Mouse (Mus musculus) spleen, postnatal 14 days (tissue): ENCODE results near the gene Tnrc6a.
"Not testable (repeated sequence)": the region's sequence is repeated elsewhere in the genome, so short reads cannot be mapped to it uniquely, and the experiment has no call there.

Source experiments
- DNase-seq, 2 experiments: peaks; one replicate each; pipeline ENCODE4 v3.0.0; 2021 to 2022; ENCODE audit warnings: low spot score in 2 of 2

Gene Tnrc6a

DNA sequence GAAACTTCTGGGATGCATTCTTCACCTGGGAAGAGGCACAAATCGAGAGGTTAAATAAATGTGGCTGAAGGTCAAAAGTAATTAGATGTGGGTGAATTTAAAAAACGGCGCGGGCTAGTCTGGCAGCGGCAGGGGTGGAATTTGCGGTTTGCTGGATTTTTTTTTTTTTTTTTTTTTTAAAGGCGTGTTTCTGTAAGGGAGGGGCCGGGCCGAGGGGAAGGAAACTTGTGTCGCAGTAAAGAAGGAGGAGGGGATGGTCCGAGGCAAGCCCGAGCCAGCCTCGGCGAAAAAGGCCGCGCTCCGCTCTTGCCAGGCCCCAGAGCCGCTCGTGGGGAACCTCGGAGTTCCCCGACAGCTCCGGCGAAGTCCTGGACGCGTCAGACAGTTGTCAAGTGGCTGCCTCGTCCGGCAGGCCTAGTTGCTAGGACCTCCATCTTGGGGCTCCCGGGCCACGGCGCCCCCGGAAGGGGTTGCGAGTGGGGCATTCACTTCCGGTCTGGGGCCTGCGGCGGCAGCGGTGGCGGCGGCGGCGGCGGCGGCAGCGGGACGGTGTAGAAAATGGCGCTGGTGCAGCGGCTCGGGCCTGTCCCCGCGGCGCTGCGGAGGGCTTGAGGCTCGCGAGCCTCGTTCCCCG lies at the start of gene Tnrc6a:
Gene Tnrc6a, plus strand, starts transcription at position 221 of the 634 bp plus-strand sequence.
- DNase-seq = peak; percentile 80 to 90

DNA sequence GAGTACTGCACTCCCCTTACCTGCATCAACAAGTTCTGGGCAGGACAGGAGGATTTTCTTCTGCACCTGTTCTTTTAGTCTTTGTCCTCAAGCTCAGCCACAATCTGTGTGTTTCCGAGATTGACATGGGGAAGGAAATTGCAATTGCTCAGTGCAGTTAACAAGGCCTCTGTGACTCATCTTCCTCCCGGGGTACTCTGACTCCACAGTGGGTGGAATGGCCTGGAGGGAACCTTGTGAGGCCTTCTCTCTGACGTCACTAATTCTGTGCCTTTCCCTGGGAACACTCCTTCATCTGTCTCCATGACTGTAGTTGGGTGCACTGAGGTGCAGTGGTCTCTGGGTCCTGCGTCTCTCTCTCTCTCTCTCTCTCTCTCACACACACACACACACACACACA lies 41.4 kb upstream of the Tnrc6a start:
- no peak for DNase-seq

DNA sequence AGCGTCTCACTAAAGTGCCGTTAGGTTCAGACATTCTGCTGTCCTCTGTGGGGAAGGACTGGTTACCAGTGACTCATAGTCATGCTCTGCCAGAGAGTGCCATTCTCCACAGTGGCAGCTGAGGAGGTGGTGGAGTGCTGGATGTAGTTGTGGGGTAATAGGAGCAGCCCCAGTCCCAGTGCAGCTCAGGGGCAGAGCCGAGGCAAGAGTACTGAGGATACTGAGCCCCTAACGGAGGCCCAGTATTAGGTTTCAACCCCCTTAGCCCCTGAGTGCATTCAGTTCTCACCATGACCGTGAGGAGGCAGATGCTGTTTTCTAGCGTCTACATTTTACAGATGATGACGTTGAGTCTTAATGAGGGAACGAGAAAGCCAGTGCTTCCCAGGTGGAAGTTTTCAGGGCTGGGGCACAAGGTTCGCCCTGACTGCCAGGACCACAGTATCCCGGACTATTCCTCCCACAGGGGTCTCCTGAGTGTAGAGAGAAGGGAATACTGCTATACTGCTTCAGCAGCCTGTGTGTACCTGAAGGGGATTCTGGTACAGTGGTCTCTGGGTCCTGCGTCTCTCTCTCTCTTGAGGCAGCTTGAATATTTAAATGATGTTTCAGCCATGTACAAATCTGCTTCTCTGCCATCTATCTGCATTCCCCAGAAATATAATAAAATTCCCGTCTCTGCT lies 40.1 kb upstream of the Tnrc6a start:
- DNase-seq = no peak

DNA sequence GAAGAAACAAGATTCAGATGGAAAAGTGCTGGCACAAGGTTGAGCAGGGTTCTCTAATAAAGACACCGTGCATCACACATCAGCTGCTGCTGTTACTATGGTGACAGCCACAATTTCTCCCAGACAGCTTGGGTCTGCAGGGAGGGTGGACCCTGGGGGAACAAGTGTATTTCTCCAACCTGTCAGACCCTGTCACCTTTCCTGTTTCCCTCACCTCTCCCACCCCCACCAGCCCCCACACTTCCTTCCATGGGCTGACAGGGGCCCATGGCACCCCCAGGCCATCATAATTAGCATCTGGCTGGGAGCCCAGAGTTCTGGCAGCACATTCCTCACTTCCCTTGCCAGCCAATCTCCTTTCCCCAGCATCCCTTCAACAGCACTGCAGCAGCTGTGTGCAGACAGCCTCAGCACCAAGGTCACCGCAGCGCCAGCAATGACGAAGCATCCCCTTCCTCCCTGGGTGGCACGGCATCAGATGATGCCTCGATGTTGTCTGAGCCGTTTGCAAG lies 39.4 kb upstream of the Tnrc6a start:
- DNase-seq = no peak

DNA sequence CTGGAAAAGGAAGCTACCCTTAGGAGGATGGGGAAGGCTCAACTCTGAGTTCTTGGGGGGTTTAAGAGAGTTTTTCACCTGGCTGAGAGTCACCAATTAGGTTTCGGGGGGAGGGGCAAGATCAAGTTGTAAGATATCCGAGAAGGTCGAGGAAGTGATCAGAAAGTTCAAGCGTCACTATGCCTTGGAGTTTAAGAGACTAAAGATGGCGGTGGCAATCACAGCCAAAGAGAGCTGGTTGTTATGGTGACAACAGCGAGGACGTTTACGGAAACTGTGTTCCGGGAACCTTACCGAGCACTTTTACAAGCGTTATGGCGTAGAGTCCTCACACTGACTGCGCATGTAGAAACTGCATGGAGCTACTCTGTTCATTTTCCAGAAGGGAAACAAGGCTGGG lies 39.0 kb upstream of the Tnrc6a start:
- DNase-seq = no peak

DNA sequence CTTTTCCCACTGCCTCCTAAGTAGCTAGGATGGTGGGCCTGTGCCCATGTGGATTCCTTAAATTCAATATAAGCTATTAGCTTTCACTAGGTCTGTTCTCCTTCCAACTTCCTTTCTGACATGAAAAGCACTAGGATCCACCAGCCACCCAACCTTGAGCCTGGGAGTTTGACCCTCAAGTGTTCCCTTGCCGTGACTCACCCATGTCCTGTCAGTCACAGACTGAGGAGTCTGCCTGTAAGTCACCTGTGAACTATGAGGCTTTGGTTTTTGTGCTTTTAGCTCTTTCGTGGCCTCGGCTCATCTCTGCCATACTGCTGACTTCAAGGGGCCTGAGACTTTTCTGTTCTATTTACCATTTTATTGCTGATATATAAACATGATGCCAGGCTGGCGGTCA lies 34.8 kb upstream of the Tnrc6a start:
- no peak for DNase-seq

DNA sequence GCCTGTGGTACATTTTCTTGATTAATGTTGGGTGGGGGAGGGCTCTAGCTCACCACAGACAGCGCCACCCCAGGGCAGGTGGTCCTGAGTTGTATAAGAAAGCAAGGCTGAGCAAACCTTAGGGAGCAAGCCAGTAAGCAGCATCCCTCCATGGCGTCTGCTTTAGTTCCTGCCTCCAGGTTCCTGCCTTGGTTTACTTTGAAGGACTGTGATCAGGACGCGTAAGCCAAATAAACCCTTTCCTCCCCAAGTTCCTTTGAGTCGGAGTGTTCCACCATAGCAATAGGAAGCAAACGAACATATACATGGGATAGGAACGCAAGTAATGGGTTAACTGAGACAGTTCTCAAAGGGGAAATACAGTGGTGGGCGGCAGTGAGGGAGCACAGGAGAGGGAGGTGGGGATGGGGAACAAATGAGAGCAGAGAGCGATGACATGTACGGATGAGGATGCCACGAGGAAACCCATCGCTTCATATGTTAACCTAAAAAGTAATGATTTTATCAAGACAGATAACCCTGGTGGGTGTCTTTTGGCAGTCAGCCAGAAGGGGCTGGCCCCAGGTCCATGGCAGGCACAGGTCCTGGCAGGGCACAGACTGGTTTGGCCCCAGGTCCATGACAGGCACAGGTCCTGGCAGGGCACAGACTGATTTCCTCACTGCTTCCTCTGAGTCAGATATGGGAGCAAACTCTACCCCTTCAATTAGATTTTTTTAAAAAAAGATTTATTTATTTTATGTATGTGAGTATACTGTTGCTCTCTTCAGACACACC lies 27.2 kb upstream of the Tnrc6a start:
- DNase-seq = no peak

DNA sequence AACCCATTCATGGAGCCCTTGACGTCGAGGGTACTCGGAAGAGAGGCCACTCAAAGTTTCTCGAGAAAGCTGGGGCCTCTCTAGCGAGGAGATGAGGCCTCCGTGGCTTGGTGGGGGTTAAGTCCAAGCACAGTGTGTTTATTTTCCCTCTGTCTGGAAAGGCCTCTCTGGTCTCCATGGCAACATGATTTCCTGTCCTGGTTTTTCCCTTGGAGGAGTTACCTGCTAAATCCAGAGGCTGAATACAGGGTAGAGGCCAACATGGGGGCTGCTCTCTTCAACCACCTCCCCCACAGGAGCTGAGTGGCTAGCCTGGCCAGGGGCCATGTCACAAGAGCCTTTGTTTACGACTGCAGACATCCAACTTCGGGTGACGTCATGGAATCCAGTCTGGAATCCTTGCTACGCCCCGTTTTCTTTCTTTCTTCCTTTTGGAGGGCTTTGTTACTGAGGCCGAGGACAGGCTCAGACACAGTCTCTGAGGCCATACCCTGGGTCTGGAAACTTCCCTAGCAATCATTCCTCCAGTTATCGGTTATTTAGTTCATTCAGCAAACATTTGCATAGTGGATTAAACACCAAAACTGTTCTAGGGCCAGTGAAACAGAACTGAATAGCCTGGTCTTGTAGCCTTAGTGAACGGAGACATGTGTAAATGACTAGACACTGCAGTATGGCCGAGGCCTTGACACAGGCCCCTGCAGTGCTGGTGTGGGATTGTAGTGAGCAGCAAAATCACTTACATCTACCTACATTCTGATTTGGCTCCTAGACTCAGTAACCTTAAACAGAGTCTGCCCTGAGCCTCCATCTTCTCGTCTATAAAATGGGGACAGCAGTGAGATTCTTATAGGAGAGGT lies 25.6 kb upstream of the Tnrc6a start:
- no peak for DNase-seq

DNA sequence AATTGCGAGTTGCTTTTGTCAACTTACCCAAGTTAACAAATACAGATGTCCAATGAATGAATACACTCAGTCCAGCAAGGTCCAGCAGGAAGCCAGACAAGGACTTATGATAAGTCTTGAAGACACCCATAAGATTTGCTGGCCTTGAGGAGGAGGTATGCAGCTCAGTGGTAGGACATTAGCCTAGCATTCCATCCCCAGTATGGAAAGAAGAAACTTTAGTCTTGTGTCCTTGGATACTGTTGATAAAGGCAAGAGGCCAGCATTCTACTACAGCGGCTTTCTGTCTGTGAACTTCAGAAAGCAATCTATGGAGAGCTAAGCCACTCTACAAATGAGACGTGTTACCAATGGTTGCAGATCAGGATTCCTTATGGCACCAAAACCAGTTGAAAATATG lies 22.4 kb upstream of the Tnrc6a start:
- no peak for DNase-seq

DNA sequence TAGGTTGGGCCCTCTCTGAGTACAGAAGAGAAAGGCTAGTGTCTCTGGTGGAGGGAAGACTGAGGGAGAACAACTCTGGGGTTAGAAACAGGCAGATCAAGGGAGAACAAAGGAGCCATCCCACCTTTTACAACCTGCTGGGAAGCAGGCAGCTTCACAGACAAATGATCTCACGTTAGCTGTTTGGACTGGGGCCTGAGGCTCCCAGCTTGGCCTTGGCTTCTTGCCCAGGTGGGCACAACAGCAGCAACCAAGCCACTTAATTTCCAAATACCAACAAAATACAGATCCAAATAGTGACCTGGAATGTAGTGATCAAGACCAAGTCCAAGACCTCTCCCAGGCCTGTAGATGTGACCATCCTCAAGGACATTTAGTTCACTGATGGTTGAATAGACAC lies 18.3 kb upstream of the Tnrc6a start:
- not testable (repeated sequence) for DNase-seq

DNA sequence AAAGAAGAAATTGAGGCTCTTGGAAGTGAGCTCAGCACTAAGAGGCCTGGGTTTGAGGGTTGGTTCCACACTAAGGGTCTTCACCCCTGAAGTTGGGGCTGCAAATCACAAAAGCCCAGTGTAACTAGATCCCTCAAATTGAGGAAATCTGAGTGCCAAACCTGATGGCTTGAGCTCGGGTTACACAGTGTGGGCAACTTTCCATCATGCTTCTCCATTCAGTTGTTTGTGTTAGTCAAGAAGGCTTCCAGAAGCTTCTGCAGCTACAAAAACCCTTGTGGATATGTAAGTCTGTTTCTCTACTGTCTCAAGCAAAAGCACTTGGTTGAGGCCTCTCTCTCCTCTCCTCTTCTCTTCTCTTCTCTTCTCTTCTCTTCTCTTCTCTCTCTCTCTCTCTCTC lies 17.8 kb upstream of the Tnrc6a start:
- DNase-seq = no peak

DNA sequence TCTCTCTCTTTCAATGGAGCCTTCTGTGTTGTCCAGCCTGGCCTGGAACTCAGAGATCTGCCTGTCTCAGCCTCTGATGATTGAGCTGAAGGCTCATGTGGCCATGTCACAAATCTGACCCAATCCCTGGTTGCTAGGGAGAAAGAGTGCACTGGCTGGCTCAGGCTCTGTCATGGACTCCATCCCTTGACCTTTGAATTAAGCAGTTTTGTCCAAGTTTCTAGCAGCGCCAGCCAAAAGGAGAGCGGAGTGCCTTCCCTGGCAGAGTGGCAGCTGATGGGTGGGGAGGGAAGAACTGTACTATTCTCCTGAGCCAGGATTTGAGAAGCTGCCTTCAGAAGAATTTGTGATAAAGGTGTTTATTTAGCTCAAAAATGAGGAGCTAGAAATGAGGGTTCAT lies 17.4 kb upstream of the Tnrc6a start:
- no peak for DNase-seq

DNA sequence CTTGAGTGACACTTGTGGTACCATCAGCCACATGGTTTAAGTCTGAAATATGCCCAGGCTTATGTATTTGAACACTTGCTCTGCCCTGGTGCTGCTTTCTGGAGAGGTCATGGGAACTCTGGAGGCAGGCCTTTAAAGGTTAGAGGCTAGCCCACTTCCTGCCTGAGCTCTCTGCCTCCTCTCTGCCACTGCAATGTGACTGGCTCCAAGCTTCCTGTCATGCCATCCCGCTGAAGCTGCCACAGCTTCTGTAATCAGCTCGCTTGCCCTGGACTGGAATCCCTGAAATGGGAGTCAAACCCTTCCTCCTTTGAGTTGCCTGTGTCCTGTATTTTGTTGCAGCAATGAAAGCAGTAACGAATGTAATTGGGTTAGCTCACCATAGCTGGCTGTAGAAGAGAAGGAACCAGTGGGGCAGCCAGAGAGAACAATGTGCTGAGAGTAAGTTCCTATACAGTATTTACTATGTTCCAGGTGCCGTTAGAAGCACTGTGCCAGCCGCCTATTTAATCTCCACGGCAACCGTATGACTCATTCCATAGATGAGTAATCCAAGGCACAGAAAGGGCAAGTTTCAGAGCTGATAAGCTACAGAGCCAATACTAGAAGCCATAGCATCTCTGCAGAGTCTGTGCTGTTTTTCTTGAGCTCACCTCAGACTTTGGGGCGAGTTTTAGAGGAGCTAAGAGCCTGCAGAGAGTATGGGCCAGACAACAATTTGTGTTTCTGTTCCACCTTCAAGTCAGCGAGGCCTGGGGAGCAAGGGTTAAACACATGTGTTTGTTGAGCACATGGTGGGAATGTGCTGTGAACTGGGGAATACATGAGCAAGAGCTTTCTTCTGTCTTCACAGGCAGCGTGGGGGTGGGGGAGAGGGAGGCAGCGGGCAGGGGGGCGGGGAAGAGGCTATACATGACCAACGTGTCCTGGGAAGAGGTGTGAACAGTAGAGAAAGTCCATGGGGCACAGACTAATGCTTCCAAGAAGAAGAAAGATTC lies 15.3 kb upstream of the Tnrc6a start:
- no peak for DNase-seq

DNA sequence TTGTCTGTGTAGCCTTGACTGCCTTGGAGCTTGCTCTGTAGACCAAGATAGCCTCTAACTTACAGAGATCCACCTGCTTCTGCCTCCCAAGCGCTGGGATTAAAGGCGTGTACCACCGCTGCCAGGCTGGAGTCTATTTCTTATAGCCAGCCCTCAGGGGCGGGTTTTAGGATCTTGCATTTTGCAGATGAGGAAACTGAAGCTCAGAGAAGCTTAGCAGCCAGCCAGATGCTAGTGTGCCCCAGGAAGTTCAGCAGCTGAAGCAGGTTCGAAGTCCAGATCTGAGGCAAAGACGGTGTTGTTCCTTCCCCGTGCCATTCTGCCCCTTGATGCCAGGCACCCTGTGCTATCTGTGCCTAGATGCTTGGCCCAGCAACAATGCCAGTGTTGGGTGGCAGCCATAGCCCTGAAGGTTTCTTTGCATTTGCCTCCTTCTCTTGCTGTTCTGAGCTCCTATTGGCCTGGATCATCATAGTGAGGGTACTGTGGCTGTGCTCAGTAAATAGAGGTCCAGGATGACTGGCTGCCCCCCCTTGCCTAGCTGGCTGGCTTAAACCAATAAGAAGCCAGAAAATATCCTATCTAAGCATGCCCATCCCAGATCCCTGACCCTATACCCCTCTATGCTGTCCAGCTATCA lies 14.2 kb upstream of the Tnrc6a start:
- DNase-seq = no peak

DNA sequence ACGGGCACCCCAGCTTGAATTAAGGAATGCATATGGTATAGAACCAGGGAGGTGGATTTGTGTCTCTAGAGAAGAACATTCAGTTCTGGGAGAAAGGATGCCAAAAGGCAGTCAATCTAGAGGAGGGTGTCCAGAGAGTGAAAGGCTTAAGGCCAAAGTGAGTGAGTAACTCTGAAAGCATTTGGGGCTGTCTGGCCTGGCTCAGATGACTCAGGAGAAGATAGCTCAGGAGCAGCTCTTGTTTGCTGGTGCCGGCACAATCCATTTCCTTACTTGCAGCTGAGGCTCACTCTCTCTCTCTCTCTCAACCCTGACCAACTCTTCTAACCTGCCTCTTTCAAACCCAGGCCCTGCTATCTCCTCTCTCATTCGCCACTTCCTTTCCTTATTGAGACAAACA lies 13.6 kb upstream of the Tnrc6a start:
- no peak for DNase-seq

DNA sequence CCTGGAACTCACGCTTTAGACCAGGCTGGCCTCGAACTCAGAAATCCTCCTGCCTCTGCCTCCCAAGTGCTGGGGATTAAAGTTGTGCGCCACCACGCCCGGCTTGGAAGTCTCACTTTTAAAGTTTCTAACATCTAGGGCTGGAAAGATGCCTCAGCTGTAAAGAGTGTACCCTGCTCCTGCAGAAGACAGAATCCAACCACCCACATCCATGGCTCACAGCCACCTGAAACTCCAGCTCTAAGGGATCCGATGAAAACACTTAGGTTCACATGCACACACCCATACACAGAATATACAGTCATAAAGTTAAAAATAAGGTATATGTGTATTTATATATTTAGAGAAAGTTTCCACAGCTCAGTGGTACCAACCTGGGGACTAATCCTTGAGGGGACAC lies 10.1 kb upstream of the Tnrc6a start:
- DNase-seq = no peak

DNA sequence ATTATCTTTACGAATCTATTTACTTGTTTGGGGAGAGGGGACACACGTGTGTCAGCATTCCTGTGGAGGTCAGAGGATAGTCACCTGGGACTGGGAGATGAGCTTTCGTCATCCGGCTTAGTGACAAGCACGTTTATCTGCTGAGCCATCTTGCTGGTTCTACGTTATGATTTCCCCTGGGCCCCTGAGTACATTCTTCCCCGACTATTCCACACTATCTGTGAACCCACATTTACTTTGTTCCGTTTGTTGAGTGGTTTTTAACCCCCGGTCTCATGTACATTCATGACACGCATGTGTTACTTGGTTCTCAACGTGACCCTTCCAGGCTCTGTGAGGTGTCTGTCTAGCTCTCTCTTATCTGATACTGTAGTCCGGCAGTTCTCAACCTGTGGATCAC lies 6.9 kb upstream of the Tnrc6a start:
- no peak for DNase-seq

DNA sequence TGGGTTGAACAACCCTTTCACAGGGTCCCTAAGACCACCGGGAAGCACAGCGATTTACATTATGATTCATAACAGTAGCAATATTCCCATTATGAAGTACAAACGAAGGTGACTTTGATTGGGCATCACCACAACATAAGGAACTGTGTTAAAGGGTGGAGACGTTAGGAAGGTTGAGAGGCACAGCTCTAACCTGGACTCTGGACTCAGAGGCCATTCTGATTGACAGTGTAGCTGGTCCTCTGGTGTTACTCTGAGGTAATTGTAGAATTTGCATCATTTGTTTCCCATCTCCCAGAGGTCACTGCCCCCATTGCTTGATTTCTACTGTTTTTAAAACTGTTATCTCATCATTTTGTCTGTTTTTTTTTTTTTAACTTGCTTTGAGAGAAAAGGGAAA lies 6.5 kb upstream of the Tnrc6a start:
- DNase-seq = no peak

DNA sequence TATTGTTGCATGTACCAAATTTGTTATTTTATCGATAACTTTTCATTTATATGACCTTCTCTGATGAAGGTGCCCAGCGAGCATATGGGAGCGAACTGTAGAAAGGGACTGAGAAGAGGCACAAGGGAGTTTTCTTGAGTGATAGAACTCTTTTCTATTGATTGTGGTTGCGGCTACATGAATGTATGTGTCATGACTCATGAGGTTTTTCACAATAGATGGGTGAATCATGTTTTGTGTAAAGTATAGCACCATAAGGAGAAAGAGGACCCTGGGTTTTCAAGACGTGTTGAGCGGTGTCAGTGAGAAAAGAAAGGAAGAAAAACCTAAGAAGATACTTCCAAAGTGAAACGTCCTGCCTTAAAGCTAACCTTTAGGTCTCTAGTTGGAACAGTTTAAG lies 3.2 kb upstream of the Tnrc6a start:
- no peak for DNase-seq

DNA sequence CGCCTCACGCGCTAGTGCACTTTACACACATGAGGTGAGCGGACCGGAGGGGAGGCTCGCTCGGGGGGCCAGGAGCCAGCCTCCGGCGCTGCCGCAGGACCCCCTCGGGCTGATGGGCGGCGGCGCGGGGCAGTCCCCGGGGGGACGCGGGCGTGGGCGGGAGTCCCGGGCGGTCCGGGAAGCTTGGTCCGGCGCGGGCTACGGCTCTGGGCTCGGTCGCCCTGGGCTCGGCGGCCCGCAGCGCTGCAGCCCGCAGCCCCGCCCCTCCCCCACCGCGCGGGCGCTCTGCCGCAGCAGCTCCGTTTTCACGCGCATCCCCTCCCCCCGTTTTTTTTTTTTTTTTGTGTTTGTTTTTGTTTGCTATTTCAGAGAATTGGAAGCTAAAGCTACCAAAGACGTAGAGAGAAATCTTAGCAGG lies 623 bp downstream of the Tnrc6a start:
- DNase-seq = no peak
